Mouse (Mus musculus) embryonic facial prominence, embryonic 13.5 days (tissue): ENCODE data around the gene Rai1. TPM values are rescaled to one million over a fixed set of nuclear protein-coding genes. Genes with fewer than 3 reads are reported as not detected.

Experiments
- microRNA-seq: library from miRNA; unstranded; fragments of <30 nt; microRNA quantifications from one replicate; pipeline ENCODE4, GENCODE M21; 2016
- polyA plus RNA-seq: library from polyadenylated mRNA; unstranded; fragments of >200 nt; fragmentation: Nextera tagmentation; extraction: Ambion mirVana; gene quantifications from 2 replicates; pipeline ENCODE4 v1.2.1, GENCODE M21; 2015

Gene Rai1
- polyA plus RNA-seq, 1 experiment from 2014 or later = 27.9 TPM

Small RNA genes lying within 50 kb of the gene (microRNA-seq; reads per million reads assigned to microRNA genes)
- gene Mir6921 (not detected), gene Mir6922 (not detected)

Other genes with a start within 250 kb of the Rai1 start
- gene Med9, start 156.8 kb upstream of the Rai1 start, polyA plus RNA-seq = 35.9 and 40.0 TPM in 2 replicates
- gene Rasd1, start 140.1 kb upstream of the Rai1 start, polyA plus RNA-seq = 2.8 and 3.2 TPM in 2 replicates
- 5.2 and 6.5 TPM in 2 replicates for gene Pemt, start 58.5 kb upstream of the Rai1 start, polyA plus RNA-seq
- gene Srebf1, start 117.6 kb downstream of the Rai1 start, polyA plus RNA-seq = 59.1 and 61.9 TPM in 2 replicates
- gene Tom1l2, start 247.9 kb downstream of the Rai1 start, polyA plus RNA-seq = 27.8 and 29.5 TPM in 2 replicates
- 2.4 and 2.7 TPM in 2 replicates for gene Drc3, start 248.3 kb downstream of the Rai1 start, polyA plus RNA-seq